In genomic region chr16:13330221-13330659, GRCm38 (mm10) we compare ENCODE assay signal across 8 mouse cellular contexts.
DNase-seq lines count a peak whose midpoint lies in the region; ATAC-seq and TF ChIP-seq lines count a peak whose summit lies in the region.

No protein-coding gene starts in this region.

- TF ChIP-seq EP300 in heart, adult 2 months (IDR thresholded peaks at IDR 0.05; ENCODE audit: insufficient read depth, low read depth, low read length) = no peak
- no peak for TF ChIP-seq EP300 in liver, embryonic 14.5 days (IDR thresholded peaks at IDR 0.05; ENCODE audit: low read depth)

- ATAC-seq in forebrain, embryonic 13.5 days = peak; percentile 41; the same call in 1 of the 2 replicates
- ATAC-seq in liver, embryonic 14.5 days (ENCODE audit: insufficient read depth) = peak; percentile 60; the same call in 1 of the 2 replicates

- intact Hi-C loops in heart, adult 2 months (cut with DNase I) = loop anchor here (5.0 kb wide), 2 partner anchors 73 to 168 kb away; partner anchors contain the start of gene Mrtfb

- TF ChIP-seq POLR2A in heart, adult 2 months (IDR thresholded peaks at IDR 0.05; ENCODE audit: insufficient read depth, low read depth, low read length) = no peak

- no peak overlapping the region for H3K27ac ChIP-seq in forebrain, embryonic 13.5 days
- no peak overlapping the region for H3K27ac ChIP-seq in forebrain, embryonic 10.5 days
- H3K27ac ChIP-seq in heart, adult 2 months = peak overlapping the region; percentile 57
- no peak overlapping the region for H3K27ac ChIP-seq in liver, embryonic 14.5 days

- no peak for DNase-seq in forebrain, embryonic 10.5 days (ENCODE audit: extremely low spot score, low spot score)
- peak; percentile 36 for DNase-seq in MEL-GATA-1-ER (ENCODE audit: extremely low read depth, low read depth)
- DNase-seq in heart, adult 2 months = peak; percentile 48 to 51
- DNase-seq in liver, embryonic 14.5 days (ENCODE audit: low read depth in 3 of 3, low spot score in 3 of 3) = peak in 1 of 3 experiments; percentile 13
- DNase-seq in left cerebral cortex, adult 9 months (ENCODE audit: low spot score in 2 of 2) = no peak
- no peak for DNase-seq in urinary bladder, postnatal 14 days (ENCODE audit: low spot score)
- DNase-seq in layer of hippocampus, postnatal 10 days (ENCODE audit: low spot score in 2 of 2) = no peak

- 56% methylated on average over 6 of the region's 6 CpGs for WGBS in forebrain, embryonic 13.5 days
- WGBS in forebrain, embryonic 10.5 days = 91% methylated on average over 6 of the region's 6 CpGs
- WGBS in heart, adult 2 months = 40% methylated on average over 6 of the region's 6 CpGs
- 66% methylated on average over 6 of the region's 6 CpGs for WGBS in liver, embryonic 14.5 days (ENCODE audit: insufficient replicate concordance)

- no peak overlapping the region for H3K9ac ChIP-seq in forebrain, embryonic 13.5 days
- no peak overlapping the region for H3K9ac ChIP-seq in heart, adult 2 months (ENCODE audit: low read depth, low read length)
- no peak overlapping the region for H3K9ac ChIP-seq in liver, embryonic 14.5 days (replicated peaks)

- no peaks in the 10 kb centered on the region for H3K9me3 ChIP-seq in forebrain, embryonic 13.5 days (replicated peaks)
- no peaks in the 10 kb centered on the region for H3K9me3 ChIP-seq in forebrain, embryonic 10.5 days
- H3K9me3 ChIP-seq in liver, embryonic 14.5 days (ENCODE audit: control insufficient read depth, low read length) = no peaks in the 10 kb centered on the region

- no peak overlapping the region for H3K4me2 ChIP-seq in forebrain, embryonic 13.5 days
- H3K4me2 ChIP-seq in liver, embryonic 14.5 days (ENCODE audit: low read depth) = no peak overlapping the region

- TF ChIP-seq CTCF in heart, adult 2 months (IDR thresholded peaks at IDR 0.05) = no peak
- TF ChIP-seq CTCF in liver, embryonic 14.5 days (IDR thresholded peaks at IDR 0.05; ENCODE audit: low read depth) = no peak

- H3K27me3 ChIP-seq in forebrain, embryonic 13.5 days = no peaks in the 10 kb centered on the region
- H3K27me3 ChIP-seq in forebrain, embryonic 10.5 days (ENCODE audit: poor library complexity, severe bottlenecking) = no peaks in the 10 kb centered on the region
- H3K27me3 ChIP-seq in heart, adult 2 months (ENCODE audit: control insufficient read depth, insufficient read depth, low read length) = no peaks in the 10 kb centered on the region
- H3K27me3 ChIP-seq in liver, embryonic 14.5 days (ENCODE audit: control insufficient read depth, insufficient read depth, low read length) = no peaks in the 10 kb centered on the region

- H3K4me1 ChIP-seq in forebrain, embryonic 13.5 days = peaks cover 12% of the 10 kb centered on the region
- 0 out of 2 replicates have a peak, but pooled peaks cover 3% of the 10 kb centered on the region for H3K4me1 ChIP-seq in forebrain, embryonic 10.5 days
- peaks cover 19% of the 10 kb centered on the region for H3K4me1 ChIP-seq in heart, adult 2 months (ENCODE audit: control insufficient read depth, insufficient read depth, low read length)
- H3K4me1 ChIP-seq in liver, embryonic 14.5 days (replicated peaks; ENCODE audit: control insufficient read depth in 2 of 2, insufficient read depth in 2 of 2, low read length in 1 of 2) = peaks cover 3 to 12% of the 10 kb centered on the region in 2 experiments; a peak in 3 of 4 replicates

- H3K4me3 ChIP-seq in forebrain, embryonic 13.5 days = no peak overlapping the region
- H3K4me3 ChIP-seq in forebrain, embryonic 10.5 days = no peak overlapping the region
- H3K4me3 ChIP-seq in heart, adult 2 months = no peak overlapping the region
- no peak overlapping the region for H3K4me3 ChIP-seq in liver, embryonic 14.5 days (ENCODE audit: insufficient read depth in 1 of 2, low read depth in 2 of 2, low read length in 2 of 2)

- H3K79me2 ChIP-seq in heart, adult 2 months (replicated peaks; ENCODE audit: control insufficient read depth, insufficient read depth, low read length) = no peaks in the 10 kb centered on the region

- peaks cover 11% of the 10 kb centered on the region; the same call in 1 of the 2 replicates for H3K36me3 ChIP-seq in forebrain, embryonic 13.5 days (ENCODE audit: poor library complexity, severe bottlenecking)
- peaks cover 17% of the 10 kb centered on the region for H3K36me3 ChIP-seq in forebrain, embryonic 10.5 days (replicated peaks)
- peaks cover 19% of the 10 kb centered on the region for H3K36me3 ChIP-seq in heart, adult 2 months (ENCODE audit: control insufficient read depth, insufficient read depth, low read length)
- no peaks in the 10 kb centered on the region for H3K36me3 ChIP-seq in liver, embryonic 14.5 days (replicated peaks; ENCODE audit: control insufficient read depth, insufficient read depth, low read depth)

Comparison
In these comparisons a context has a peak if more than half of its experiments do, and no peak if none do; other contexts are left out.
1. DNase-seq: peak in MEL-GATA-1-ER (single experiment) and heart, adult 2 months (2 of 2); none in forebrain, embryonic 10.5 days (single experiment), left cerebral cortex, adult 9 months (0 of 2), urinary bladder, postnatal 14 days (single experiment) and layer of hippocampus, postnatal 10 days (0 of 2).